Mouse (Mus musculus): ENCODE measurements around the gene Coq10b.

DNA sequence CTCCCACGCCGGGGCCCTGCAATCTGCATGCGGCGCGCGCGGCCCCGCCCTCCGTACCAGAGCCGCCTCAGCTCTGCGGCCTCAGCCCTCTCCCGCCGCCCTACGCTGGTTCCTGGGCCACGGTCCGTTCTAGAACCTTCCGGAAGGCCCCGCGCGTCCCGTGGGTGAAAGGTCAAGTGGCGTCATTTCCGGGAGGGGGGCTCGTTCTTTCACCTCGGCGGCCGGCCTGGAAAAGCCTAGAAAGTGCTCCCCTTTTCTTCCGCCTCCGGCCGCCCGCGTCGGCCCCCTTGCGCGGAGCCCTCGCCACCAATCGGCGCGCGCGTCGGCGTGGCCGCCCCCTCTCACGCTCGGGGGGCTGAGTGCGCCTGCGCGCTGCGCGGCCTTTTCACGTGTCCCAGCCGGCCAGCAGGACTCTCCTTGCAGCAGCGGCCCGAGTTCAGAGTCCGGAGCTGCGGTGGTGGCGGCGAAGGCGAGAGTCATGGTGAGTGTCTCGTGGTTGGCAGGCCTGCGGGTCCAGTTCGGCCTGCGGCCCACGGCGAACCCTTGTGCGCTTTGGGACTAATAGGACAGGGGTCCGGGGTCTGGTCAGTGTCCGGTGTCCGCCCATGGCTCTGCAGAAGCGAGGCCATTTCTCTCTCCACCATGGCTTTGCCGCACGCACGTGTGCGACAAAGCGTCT lies 35.5 kb downstream of the Coq10b start, which contains the start of the genes Hspe1 and Hspd1:
- TF ChIP-seq CTCF (IDR thresholded peaks at IDR 0.05; ENCODE audit: low read depth) (no peak), EP300 (IDR thresholded peaks at IDR 0.05; ENCODE audit: low read depth) (no peak)

All from liver, postnatal 0 days (tissue).